Mouse (Mus musculus) kidney, adult 2 months (tissue): ENCODE measurements around the gene Gpank1.

Source experiments
- CTCF ChIP-seq: fragments of 200-500 bp; conservative IDR thresholded peaks from 2 replicates; pipeline ENCODE4 v1.5.1; 2011; ENCODE audit warnings: low read depth, mild to moderate bottlenecking, control low read depth, low read length, moderate library complexity, mixed read lengths; ENCODE audit not compliant: insufficient read depth, insufficient read length
- POLR2A ChIP-seq: fragments of 200-500 bp; IDR thresholded peaks from one replicate; pipeline ENCODE4 v1.6.1; 2011; ENCODE audit warnings: low read depth, low read length, control low read depth

DNA sequence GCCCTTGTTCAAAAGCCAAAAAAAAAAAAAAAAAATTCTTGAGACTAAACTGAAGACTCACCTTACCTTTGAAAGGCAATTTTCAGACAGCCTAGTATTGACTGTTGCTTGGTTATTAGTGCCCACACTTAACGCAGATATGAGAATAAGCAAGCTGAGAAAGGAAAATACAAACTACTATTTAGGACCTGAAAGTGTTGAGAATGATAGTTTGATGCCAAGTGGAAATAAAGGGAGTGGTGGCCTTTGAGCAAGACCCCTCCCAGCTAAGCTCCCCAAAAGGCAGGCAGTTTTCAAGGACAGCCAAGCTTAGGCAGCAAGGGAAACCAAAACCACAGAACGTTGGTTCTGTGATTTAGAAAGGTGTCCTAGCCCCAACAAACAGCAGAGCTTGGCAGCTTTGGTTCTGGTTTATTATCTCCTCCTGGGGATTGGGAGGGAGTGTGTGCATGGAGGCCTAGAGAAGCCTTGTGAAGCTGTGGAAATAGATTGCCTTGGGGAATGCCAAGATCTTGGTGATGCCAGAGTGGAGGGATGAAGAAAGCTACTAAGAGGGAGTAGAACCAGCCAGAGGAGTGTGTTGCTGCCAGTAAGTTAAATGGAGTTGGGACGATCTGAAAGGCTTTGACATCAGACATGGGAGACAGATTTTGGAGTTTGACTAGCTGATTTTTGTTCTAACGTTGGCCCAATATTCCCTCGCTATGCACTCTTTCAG lies 26.8 kb downstream of the Gpank1 start:
- TF ChIP-seq CTCF (no peak), POLR2A (no peak)
